Mouse (Mus musculus): ENCODE results near the gene Arnt2.

DNA sequence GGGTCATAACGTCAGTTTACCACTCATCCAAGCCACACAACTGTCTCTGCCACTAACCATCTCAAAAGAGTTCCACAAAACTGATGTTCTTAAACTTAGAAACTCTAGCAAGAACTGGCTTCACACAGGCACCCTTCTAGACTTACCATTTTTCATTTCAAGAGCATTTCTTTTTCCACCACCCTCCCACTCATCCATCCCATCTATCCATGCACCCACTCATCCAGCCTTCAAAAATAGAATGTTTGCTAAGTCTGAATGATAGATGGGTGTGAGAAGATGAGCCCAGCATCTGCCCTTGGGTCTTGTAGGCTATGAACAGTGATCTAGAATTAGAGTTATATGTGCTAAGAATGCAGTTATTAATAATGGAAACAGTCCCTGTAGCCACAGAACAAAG, 109.7 kb downstream of the Arnt2 start:
- TF ChIP-seq POLR2A (IDR thresholded peaks at IDR 0.05; ENCODE audit: borderline replicate concordance, insufficient read depth, low read length), result no peak
- TF ChIP-seq CTCF (IDR thresholded peaks at IDR 0.05; ENCODE audit: borderline replicate concordance, insufficient read depth, low read depth, low read length), result no peak
